Mouse (Mus musculus): ENCODE results near the gene Slc4a5. TPM values are rescaled to one million over a fixed set of nuclear protein-coding genes. Genes with fewer than 3 reads are reported as not detected.

The Slc4a5 gene
- polyA plus RNA-seq, 1 experiment from 2014 or later: 0.05 TPM

DNA sequence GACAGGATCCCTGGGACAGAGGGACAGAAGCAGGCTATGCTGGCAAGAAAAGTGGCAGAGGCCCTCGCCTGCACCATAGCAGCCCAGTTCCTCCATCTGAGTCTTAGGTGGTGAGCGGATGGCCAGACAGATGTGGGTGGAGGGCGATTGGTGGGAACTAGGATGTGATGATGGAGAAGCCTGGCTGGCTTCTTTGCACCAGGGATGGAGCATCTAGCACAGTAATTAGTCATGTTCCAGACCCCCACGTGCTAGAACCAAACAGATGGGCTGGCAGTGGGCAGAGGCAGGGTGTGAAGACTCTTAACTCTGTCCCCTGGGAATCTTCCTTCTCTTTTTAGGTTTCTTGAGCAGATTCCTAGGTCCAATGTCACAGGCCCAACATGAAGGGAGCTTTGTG is 16.3 kb upstream of the Slc4a5 start:
- no peak for DNase-seq
- Histone ChIP-seq H3K9ac (replicated peaks) (no peak overlapping the region), H3K9me3 (ENCODE audit: low read length) (no peaks in the 10 kb centered on the region), H3K36me3 (replicated peaks; ENCODE audit: insufficient read depth, low read length) (peaks cover 12% of the 10 kb centered on the region), H3K27ac (ENCODE audit: low read depth) (no peak overlapping the region), H3K27me3 (ENCODE audit: insufficient read depth, low read length) (no peaks in the 10 kb centered on the region), H3K4me1 (ENCODE audit: insufficient read depth) (no peaks in the 10 kb centered on the region), H3K4me2 (ENCODE audit: low read depth, low read length) (no peak overlapping the region), H3K4me3 (ENCODE audit: low read depth, low read length) (no peak overlapping the region)
- ATAC-seq: no peak
- TF ChIP-seq CTCF (IDR thresholded peaks at IDR 0.05; ENCODE audit: low read depth): no peak
- no peak for TF ChIP-seq EP300 (IDR thresholded peaks at IDR 0.05; ENCODE audit: low read depth)
- 86% methylated on average over 4 of the region's 4 CpGs for WGBS (ENCODE audit: insufficient replicate concordance)

DNA sequence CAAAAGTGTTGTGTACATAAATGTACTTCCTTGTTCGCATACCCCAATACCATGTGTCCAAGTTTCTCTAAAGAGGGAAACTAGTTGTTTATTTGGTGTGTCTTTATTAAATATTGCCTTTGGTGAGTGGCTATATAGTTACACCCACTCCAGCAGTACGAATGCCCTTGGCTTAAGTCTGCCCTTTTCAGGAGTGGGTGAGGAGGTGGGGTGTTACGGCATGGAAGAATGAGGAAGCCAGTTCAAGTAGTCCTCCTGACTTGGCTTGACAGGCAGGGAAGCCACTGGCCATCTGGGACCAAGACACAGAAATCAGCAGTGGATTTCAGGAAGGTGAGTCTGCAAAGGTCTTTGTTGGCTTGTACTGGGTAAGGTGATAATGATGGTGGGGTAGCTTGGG is 13.8 kb upstream of the Slc4a5 start:
- Histone ChIP-seq H3K9me3 (ENCODE audit: low read length) (no peaks in the 10 kb centered on the region), H3K27ac (ENCODE audit: low read depth) (no peak overlapping the region), H3K9ac (replicated peaks) (no peak overlapping the region), H3K4me3 (ENCODE audit: low read depth, low read length) (no peak overlapping the region), H3K36me3 (replicated peaks; ENCODE audit: insufficient read depth, low read length) (no peaks in the 10 kb centered on the region), H3K27me3 (ENCODE audit: insufficient read depth, low read length) (no peaks in the 10 kb centered on the region), H3K4me1 (ENCODE audit: insufficient read depth) (no peaks in the 10 kb centered on the region), H3K4me2 (ENCODE audit: low read depth, low read length) (no peak overlapping the region)
- DNase-seq (no peak), ATAC-seq (no peak)
- WGBS (ENCODE audit: insufficient replicate concordance): 81% methylated on average over 3 of the region's 3 CpGs
- no peak for TF ChIP-seq CTCF (IDR thresholded peaks at IDR 0.05; ENCODE audit: low read depth)

DNA sequence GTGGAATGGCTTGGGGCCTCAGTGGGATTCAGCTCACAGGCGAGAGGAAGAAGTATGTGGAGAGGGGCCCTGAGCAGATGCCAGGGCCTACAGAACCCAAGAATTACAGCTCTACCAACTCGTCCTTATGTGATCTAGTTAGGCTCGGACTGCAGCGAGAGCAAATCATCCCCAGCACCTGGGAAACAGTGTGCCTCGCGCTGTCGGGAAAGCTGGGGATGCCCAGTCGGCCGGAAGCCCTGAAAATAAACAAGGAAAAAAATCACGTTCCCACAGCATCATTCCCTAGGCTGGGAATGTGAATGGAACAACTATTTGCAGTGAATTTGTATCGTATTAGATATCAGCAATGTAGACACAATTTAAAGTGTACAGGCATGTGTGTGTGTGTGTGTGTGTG is 13.3 kb upstream of the Slc4a5 start:
- 81% methylated on average over 11 of the region's 11 CpGs for WGBS (ENCODE audit: insufficient replicate concordance)
- H3K9ac ChIP-seq (replicated peaks): no peak overlapping the region
- no peak for ATAC-seq
- H3K4me2 ChIP-seq (ENCODE audit: low read depth, low read length): no peak overlapping the region
- H3K9me3 ChIP-seq (ENCODE audit: low read length): no peaks in the 10 kb centered on the region
- TF ChIP-seq EP300 (IDR thresholded peaks at IDR 0.05; ENCODE audit: low read depth): no peak
- TF ChIP-seq CTCF (IDR thresholded peaks at IDR 0.05; ENCODE audit: low read depth): no peak
- H3K4me1 ChIP-seq (ENCODE audit: insufficient read depth): no peaks in the 10 kb centered on the region
- no peaks in the 10 kb centered on the region for H3K36me3 ChIP-seq (replicated peaks; ENCODE audit: insufficient read depth, low read length)
- no peak overlapping the region for H3K4me3 ChIP-seq (ENCODE audit: low read depth, low read length)
- no peak for DNase-seq
- H3K27ac ChIP-seq (ENCODE audit: low read depth): no peak overlapping the region
- no peaks in the 10 kb centered on the region for H3K27me3 ChIP-seq (ENCODE audit: insufficient read depth, low read length)

DNA sequence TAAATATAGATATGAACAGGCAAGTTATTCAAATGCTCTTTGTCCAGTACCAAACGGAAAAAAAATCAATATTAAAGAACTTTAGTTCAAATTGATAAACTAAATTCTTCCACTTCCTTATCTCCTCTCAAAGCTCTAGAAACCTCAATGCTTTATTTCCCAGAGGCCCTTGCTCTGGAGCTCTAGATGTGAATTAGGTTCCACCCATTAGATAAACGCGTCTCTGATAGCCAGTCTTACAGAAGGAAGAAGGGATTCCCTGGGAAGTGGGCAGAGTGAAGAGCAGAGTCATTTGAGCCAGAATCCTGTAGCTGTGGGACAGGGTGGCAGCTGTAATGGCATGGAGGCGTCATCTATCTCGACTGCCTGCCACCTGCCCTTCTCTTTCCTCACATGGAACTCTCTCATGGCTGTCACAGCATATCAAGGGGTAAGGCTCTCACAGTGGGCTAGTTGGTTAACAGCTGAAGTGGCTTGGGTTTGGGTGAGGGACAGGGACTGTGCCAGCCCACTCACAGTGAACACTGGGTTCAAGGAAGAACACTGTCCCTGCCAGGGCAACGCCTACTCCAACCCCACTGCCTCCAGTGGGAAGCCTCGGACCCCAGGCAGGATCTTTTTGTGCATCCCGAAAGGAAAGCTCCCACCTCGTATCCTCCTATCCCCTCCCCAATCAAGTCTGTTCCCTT is 12.1 kb upstream of the Slc4a5 start:
- WGBS (ENCODE audit: insufficient replicate concordance): 55% methylated on average over 9 of the region's 9 CpGs
- H3K9ac ChIP-seq (replicated peaks): no peak overlapping the region
- TF ChIP-seq CTCF (IDR thresholded peaks at IDR 0.05; ENCODE audit: low read depth) (no peak), EP300 (IDR thresholded peaks at IDR 0.05; ENCODE audit: low read depth) (no peak)

DNA sequence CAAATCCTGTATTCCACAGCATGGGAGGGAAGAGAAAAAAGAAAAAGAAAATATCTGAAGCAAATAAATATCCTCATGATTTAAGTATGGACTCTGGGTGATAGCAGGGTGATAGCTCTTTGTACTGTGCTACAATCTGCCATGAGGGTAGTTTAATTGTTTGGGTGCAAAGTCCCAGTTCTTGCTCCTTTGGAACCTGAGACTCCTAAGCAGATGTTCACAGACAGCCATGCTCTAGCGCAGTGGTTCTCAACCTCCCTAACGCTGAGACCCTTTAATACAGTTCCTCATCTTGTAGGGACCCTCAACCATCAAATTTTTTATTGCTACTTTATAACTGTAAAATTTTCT is 11.6 kb upstream of the Slc4a5 start:
- WGBS (ENCODE audit: insufficient replicate concordance): 89% methylated on average over 2 of the region's 2 CpGs
- no peak for ATAC-seq

More for the DNA sequence above, 12.1 kb upstream of the Slc4a5 start:
- Histone ChIP-seq H3K36me3 (replicated peaks; ENCODE audit: insufficient read depth, low read length) (no peaks in the 10 kb centered on the region), H3K27me3 (ENCODE audit: insufficient read depth, low read length) (no peaks in the 10 kb centered on the region), H3K4me2 (ENCODE audit: low read depth, low read length) (no peak overlapping the region), H3K4me3 (ENCODE audit: low read depth, low read length) (no peak overlapping the region), H3K9me3 (ENCODE audit: low read length) (no peaks in the 10 kb centered on the region), H3K27ac (ENCODE audit: low read depth) (no peak overlapping the region), H3K4me1 (ENCODE audit: insufficient read depth) (no peaks in the 10 kb centered on the region)
- ATAC-seq (no peak), DNase-seq (no peak)

GRCm38 (mm10) chr6:83210495-83210894 is 9.1 kb upstream of the Slc4a5 start:
- Histone ChIP-seq H3K27me3 (ENCODE audit: insufficient read depth, low read length) (no peaks in the 10 kb centered on the region), H3K36me3 (replicated peaks; ENCODE audit: insufficient read depth, low read length) (no peaks in the 10 kb centered on the region), H3K9me3 (ENCODE audit: low read length) (no peaks in the 10 kb centered on the region), H3K4me1 (ENCODE audit: insufficient read depth) (no peaks in the 10 kb centered on the region), H3K27ac (ENCODE audit: low read depth) (no peak overlapping the region), H3K4me2 (ENCODE audit: low read depth, low read length) (no peak overlapping the region), H3K9ac (replicated peaks) (no peak overlapping the region), H3K4me3 (ENCODE audit: low read depth, low read length) (no peak overlapping the region)
- DNase-seq (no peak), ATAC-seq (no peak)
- 51% methylated on average over 2 of the region's 2 CpGs for WGBS (ENCODE audit: insufficient replicate concordance)
- TF ChIP-seq EP300 (IDR thresholded peaks at IDR 0.05; ENCODE audit: low read depth) (no peak), CTCF (IDR thresholded peaks at IDR 0.05; ENCODE audit: low read depth) (no peak)

More for the DNA sequence above, 11.6 kb upstream of the Slc4a5 start:
- Histone ChIP-seq H3K4me2 (ENCODE audit: low read depth, low read length) (no peak overlapping the region), H3K9me3 (ENCODE audit: low read length) (no peaks in the 10 kb centered on the region), H3K4me3 (ENCODE audit: low read depth, low read length) (no peak overlapping the region), H3K27ac (ENCODE audit: low read depth) (no peak overlapping the region), H3K9ac (replicated peaks) (no peak overlapping the region), H3K36me3 (replicated peaks; ENCODE audit: insufficient read depth, low read length) (no peaks in the 10 kb centered on the region), H3K27me3 (ENCODE audit: insufficient read depth, low read length) (no peaks in the 10 kb centered on the region), H3K4me1 (ENCODE audit: insufficient read depth) (no peaks in the 10 kb centered on the region)
- TF ChIP-seq CTCF (IDR thresholded peaks at IDR 0.05; ENCODE audit: low read depth) (no peak), EP300 (IDR thresholded peaks at IDR 0.05; ENCODE audit: low read depth) (no peak)
- no peak for DNase-seq

GRCm38 (mm10) chr6:83211526-83211925 is 8.1 kb upstream of the Slc4a5 start:
- H3K4me3 ChIP-seq (ENCODE audit: low read depth, low read length): no peak overlapping the region
- WGBS (ENCODE audit: insufficient replicate concordance): 54% methylated on average over 5 of the region's 5 CpGs
- no peak overlapping the region for H3K4me2 ChIP-seq (ENCODE audit: low read depth, low read length)
- no peak for TF ChIP-seq CTCF (IDR thresholded peaks at IDR 0.05; ENCODE audit: low read depth)
- TF ChIP-seq EP300 (IDR thresholded peaks at IDR 0.05; ENCODE audit: low read depth): no peak
- H3K9ac ChIP-seq (replicated peaks): no peak overlapping the region
- no peaks in the 10 kb centered on the region for H3K4me1 ChIP-seq (ENCODE audit: insufficient read depth)
- H3K27ac ChIP-seq (ENCODE audit: low read depth): no peak overlapping the region
- DNase-seq (no peak), ATAC-seq (no peak)
- no peaks in the 10 kb centered on the region for H3K27me3 ChIP-seq (ENCODE audit: insufficient read depth, low read length)
- no peaks in the 10 kb centered on the region for H3K9me3 ChIP-seq (ENCODE audit: low read length)
- H3K36me3 ChIP-seq (replicated peaks; ENCODE audit: insufficient read depth, low read length): no peaks in the 10 kb centered on the region
